Mouse (Mus musculus) central nervous system, embryonic 14 days (tissue): ENCODE results near the gene Olfr648. TPM values are rescaled to one million over a fixed set of nuclear protein-coding genes. Genes with fewer than 3 reads are reported as not detected.

Experiments
- polyA plus RNA-seq: library from polyadenylated mRNA; depleted of rRNA; stranded (reverse); fragments of >200 nt; gene quantifications from 2 replicates; pipeline ENCODE4 v1.2.3, GENCODE M21; 2012; rRNA removed

Gene Olfr648
- polyA plus RNA-seq = 0.10 TPM in 2 replicates

DNA sequence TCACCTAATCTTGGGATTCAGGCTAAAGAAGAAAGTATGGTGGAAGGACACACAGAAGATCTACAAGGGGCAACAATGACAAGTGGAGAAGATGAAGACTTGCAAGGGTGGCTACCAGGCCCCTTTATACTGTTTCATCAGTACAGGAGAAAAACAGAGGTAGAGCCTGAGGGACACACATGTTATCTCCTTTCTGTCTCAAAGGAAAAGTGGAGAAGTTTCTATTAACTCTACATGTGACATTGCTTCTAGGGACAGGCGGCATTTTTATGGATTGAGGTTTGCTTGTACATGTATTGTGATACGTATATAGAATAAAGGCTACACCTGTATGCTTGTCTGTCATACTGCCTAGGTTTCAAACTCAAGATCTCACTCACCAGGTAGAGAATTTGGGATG, at the start of gene Olfr648:
Gene Olfr648 (minus strand): TSS at position 101 of the 400 bp plus-strand sequence.

DNA sequence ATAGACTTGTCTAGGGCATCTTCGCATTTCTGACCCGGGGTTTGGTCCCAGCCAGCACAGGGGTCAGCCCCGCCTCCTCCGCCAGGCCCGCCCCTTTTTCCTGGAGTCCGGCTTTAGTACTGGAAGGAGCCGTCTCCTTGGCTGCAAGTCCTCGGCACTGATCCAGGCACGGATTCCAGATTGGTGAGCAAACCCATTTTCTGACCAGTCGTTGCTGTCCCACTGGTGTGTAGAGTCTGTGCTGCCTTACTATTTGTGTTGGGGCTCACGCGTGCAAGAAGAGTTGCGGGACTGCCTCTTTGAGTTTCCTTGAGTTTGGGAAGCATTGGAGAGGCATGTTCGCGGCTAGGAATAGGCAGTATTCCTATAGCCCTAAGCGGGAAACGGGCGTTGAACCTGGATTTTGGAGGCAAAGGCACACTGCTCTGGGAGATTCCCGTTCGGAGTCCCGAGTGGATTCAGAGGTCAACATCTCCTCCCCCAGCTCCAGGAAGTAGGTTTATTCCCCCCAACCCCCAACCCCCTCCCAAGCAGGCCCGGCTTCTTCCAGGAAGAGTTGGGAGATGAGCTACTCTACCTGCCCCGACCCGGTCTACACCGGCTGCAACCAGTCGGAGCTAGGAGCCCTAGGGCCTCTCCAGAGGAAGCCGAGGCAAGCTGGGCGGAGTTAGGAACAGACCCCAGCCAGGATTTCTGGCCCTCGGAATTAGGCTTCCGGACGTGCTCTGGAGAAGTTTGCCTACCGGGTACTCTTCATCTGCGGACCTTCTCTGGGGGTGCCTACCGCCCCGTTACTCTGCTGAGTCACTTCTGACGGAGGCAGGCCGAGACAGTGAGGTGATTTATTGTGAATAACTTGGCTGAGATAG, 35.7 kb upstream of the Olfr648 start, which contains the start of gene Trim6:
Gene Trim6 (plus strand): TSS at position 93 of the 869 bp plus-strand sequence.

DNA sequence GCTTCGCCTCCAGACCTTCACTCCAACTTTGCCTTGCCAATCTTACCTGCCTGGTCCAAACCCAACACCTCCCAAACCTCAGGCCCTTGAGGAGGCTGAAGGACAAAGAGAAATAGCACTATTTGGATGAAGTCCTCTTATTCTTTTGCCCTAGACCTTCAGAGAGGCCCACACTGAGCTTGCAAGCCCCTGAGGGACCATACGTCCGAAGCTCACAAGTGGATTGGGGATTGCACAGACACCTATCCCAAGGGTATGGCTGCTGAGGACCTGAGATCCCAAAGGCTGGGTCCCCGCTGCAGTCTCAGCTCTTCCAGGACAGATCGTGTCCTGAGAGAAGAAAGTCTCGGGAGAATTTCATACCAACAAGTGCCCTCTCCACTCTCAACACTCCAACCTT, 12.7 kb upstream of the Olfr648 start, which contains the start of gene Olfr649:
Gene Olfr649 (minus strand): TSS at position 101 of the 400 bp plus-strand sequence.

DNA sequence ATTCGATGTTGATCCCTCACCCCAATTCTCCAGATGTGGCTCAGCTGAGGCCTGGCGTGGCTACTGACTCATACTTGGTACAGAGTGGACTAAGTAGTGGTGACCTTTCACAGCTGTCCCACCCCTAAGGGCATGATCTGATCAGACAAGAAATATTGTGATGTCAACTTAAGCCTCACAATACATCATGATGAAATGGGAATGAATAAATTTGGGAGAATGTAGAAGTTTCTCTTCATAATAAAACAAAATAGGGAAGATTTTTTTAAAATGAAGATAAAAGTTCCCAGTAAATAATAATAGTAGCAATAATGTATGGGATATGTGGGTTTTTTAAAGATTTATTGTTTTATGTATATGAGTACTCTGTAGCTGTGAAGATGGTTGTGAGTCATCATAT, 32.7 kb downstream of the Olfr648 start, which contains the start of gene Ubqlnl:
Gene Ubqlnl (minus strand): TSS at position 101 of the 400 bp plus-strand sequence.

DNA sequence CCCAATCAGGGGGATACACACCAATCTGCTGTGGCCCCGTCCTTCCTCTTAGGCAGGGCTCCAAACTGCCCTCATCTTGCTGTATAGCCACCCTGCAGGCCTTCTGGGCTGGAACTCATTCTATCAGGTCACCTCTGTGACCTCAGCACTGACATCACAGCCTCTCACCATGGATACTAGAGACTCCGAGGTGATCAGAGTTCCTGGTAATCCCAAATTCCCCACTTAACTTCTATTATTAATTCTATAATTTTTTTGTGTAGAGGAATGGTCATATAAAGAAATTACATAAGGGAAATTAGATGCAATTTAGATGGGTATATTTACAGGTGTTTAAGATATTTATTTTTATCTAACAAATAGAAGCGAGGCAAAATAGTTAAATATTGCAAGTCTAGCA, 40.0 kb downstream of the Olfr648 start, which contains the start of gene Ubqln3:
Gene Ubqln3 (minus strand): TSS at position 101 of the 400 bp plus-strand sequence.

DNA sequence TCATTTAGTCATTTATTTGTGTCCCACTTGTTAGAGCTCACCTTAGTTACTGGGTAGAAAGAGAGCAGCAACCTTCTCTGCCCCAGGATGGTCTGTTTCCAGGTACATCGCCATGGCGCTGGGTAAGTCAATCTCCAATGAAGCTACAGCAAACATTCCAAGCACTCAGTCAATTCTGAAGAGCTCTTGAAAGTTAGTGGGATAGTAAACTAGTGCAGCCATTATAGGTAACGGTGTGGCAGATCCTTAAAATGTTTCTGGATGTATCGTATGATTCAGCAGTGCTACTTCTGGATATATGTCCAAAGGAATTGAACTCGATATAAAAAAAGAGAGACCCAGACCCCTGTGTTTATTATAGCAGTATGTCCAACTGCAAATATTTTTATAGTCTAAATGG, 45.9 kb downstream of the Olfr648 start, which contains the start of gene Olfr643:
Gene Olfr643 (minus strand): TSS at position 101 of the 400 bp plus-strand sequence.

DNA sequence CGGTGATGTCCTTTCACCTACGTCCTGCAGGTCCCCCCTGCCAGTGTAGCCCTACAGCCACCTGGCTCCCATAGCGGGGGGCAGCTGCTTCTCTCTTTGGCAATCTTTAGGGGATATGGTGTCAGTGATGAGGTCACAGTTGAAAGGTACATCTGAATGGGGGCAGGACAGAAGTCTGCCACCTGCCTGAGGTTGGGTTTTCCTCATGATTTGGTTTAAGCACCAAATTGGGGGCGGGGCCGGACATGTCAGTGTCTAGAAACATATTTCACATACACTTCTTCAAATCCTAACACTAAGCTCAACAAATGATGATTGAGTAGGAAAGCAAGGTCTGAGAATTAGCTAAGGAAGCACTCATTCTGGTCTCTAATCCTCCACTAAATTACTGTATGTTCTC, 53.5 kb downstream of the Olfr648 start, which contains the start of gene Ubqln5:
Gene Ubqln5 (minus strand): TSS at position 101 of the 400 bp plus-strand sequence.

Other genes starting within 250 kb of the Olfr648 start
- gene Olfr632, start 249.0 kb downstream of the Olfr648 start, polyA plus RNA-seq = not detected in 2 replicates
- gene Olfr633, start 239.0 kb downstream of the Olfr648 start, polyA plus RNA-seq = not detected in 2 replicates
- not detected in 2 replicates for gene Olfr635, start 212.2 kb downstream of the Olfr648 start, polyA plus RNA-seq
- not detected in 2 replicates for gene Olfr638, start 184.6 kb downstream of the Olfr648 start, polyA plus RNA-seq
- gene Olfr639, start 166.1 kb downstream of the Olfr648 start, polyA plus RNA-seq = not detected in 2 replicates
- not detected in 2 replicates for gene Olfr640, start 157.8 kb downstream of the Olfr648 start, polyA plus RNA-seq
- not detected in 2 replicates for gene Olfr641, start 147.9 kb downstream of the Olfr648 start, polyA plus RNA-seq
- gene Olfr642, start 130.7 kb downstream of the Olfr648 start, polyA plus RNA-seq = not detected in 2 replicates
- not detected in 2 replicates for gene 4930516K23Rik, start 121.9 kb downstream of the Olfr648 start, polyA plus RNA-seq
- not detected in 2 replicates for gene Olfr644, start 111.5 kb downstream of the Olfr648 start, polyA plus RNA-seq
- not detected in 2 replicates for gene Olfr645, start 97.9 kb downstream of the Olfr648 start, polyA plus RNA-seq
- gene Olfr646, start 78.5 kb downstream of the Olfr648 start, polyA plus RNA-seq = not detected in 2 replicates
- gene Ubqln5, start 53.6 kb downstream of the Olfr648 start, polyA plus RNA-seq = not detected in 2 replicates
- gene Olfr643, start 46.0 kb downstream of the Olfr648 start, polyA plus RNA-seq = not detected in 2 replicates
- gene Ubqln3, start 40.1 kb downstream of the Olfr648 start, polyA plus RNA-seq = not detected in 2 replicates
- gene Ubqlnl, start 32.8 kb downstream of the Olfr648 start, polyA plus RNA-seq = not detected in 2 replicates
- 0.15 TPM in 1 of 2 replicates, not detected in the other for gene Olfm5, start 18.6 kb downstream of the Olfr648 start, polyA plus RNA-seq
- not detected in 2 replicates for gene Olfr649, start 12.6 kb upstream of the Olfr648 start, polyA plus RNA-seq
- 0.45 and 0.96 TPM in 2 replicates for gene Trim6, start 35.4 kb upstream of the Olfr648 start, polyA plus RNA-seq
- 2.0 and 2.7 TPM in 2 replicates for gene Trim34a, start 61.1 kb upstream of the Olfr648 start, polyA plus RNA-seq
- 0.17 and 0.24 TPM in 2 replicates for gene Trim5, start 104.7 kb upstream of the Olfr648 start, polyA plus RNA-seq
- gene Trim12a, start 132.1 kb upstream of the Olfr648 start, polyA plus RNA-seq = 3.3 and 5.3 TPM in 2 replicates
- 0.02 TPM in 1 of 2 replicates, not detected in the other for gene Trim34b, start 146.1 kb upstream of the Olfr648 start, polyA plus RNA-seq
- gene Trim12c, start 170.0 kb upstream of the Olfr648 start, polyA plus RNA-seq = 2.0 and 2.6 TPM in 2 replicates
- 0.10 and 0.14 TPM in 2 replicates for gene Trim30b, start 186.5 kb upstream of the Olfr648 start, polyA plus RNA-seq
- gene Trim30c, start 217.4 kb upstream of the Olfr648 start, polyA plus RNA-seq = 0.10 and 0.18 TPM in 2 replicates